In the genomic region with DNA sequence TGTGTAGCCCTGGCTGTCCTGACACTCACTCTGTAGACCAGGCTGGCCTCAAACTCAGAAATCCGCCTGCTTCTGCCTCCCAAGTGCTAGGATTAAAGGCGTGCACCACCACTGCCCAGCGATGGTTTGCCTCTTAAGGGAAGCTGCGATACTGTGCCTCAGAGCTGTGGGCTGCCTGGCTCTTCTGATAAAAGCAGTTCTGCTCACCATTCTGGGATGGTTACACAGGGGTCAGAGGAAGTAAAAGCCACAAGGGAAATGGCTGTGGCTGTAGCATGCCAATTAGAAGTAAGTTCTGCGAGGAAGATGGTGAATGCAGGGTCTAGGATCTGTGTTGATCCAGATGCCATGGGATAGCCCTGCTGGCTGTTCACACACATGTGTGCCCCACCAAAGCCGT, we compare ENCODE assay signal across 28 mouse cellular contexts. TPM values are rescaled to one million over a fixed set of nuclear protein-coding genes. Genes with fewer than 3 reads are reported as not detected.
DNase-seq lines count a peak whose midpoint lies in the region; ATAC-seq and TF ChIP-seq lines count a peak whose summit lies in the region.
"Had no signal": no experiment of that assay in that cellular context is flagged by ENCODE, and none has a peak within 500 bp of the region (broad histone marks: within the 10 kb centered on the region; RNA-seq: fewer than 3 reads in every experiment).

No protein-coding gene starts in this region.

- ATAC-seq in embryonic facial prominence, embryonic 15.5 days (ENCODE audit: insufficient number of reproducible peaks, low FRiP score, low TSS enrichment, low read depth) = peak; percentile 48; the same call in 1 of the 2 replicates
- peak; percentile 83 for ATAC-seq in liver, embryonic 11.5 days (replicated peaks; ENCODE audit: low FRiP score)
- peak; percentile 71 for ATAC-seq in liver, postnatal 0 days
- ATAC-seq: CD4-positive, CD25-positive, alpha-beta regulatory T cell, adult 4 months; forebrain, embryonic 16.5 days; inflammation-experienced regulatory T-cells, adult 6 months; midbrain, embryonic 16.5 days had no signal

- H3K9me3 ChIP-seq in embryonic facial prominence, embryonic 15.5 days (replicated peaks) = no peaks in the 10 kb centered on the region
- H3K9me3 ChIP-seq in embryonic facial prominence, embryonic 10.5 days = no peaks in the 10 kb centered on the region
- no peaks in the 10 kb centered on the region for H3K9me3 ChIP-seq in liver, embryonic 11.5 days (ENCODE audit: control insufficient read depth, low read length)
- H3K9me3 ChIP-seq in liver, postnatal 0 days (ENCODE audit: low read length) = no peaks in the 10 kb centered on the region
- H3K9me3 ChIP-seq: heart, embryonic 13.5 days; neural tube, embryonic 15.5 days had no signal

- H3K4me1 ChIP-seq in embryonic facial prominence, embryonic 15.5 days = 0 out of 2 replicates have a peak, but pooled peaks cover 3% of the 10 kb centered on the region
- H3K4me1 ChIP-seq in embryonic facial prominence, embryonic 10.5 days = peaks cover 18% of the 10 kb centered on the region
- peaks cover 28% of the 10 kb centered on the region for H3K4me1 ChIP-seq in liver, embryonic 11.5 days (replicated peaks; ENCODE audit: control insufficient read depth, insufficient read depth, low read length)
- H3K4me1 ChIP-seq in liver, postnatal 0 days (ENCODE audit: insufficient read depth) = no peaks in the 10 kb centered on the region

- DNase-seq in embryonic facial prominence, embryonic 10.5 days (ENCODE audit: low spot score) = no peak
- DNase-seq in liver, embryonic 11.5 days (ENCODE audit: low spot score) = no peak
- no peak for DNase-seq in liver, postnatal 0 days
- DNase-seq in layer of hippocampus, adult 2 months (ENCODE audit: low spot score in 2 of 2) = no peak
- no peak for DNase-seq in left cerebral cortex, adult 8-10 months (ENCODE audit: low spot score in 2 of 2)
- DNase-seq in spleen, adult 12 weeks (ENCODE audit: low spot score) = no peak
- DNase-seq in ovary, adult 18-20 months (ENCODE audit: low spot score) = no peak
- DNase-seq: adrenal gland, adult 2 months; cerebellum, adult 18-20 months; cerebellum, postnatal 25 days; embryo, embryonic 11 days; gastrocnemius, postnatal 14 days; heart, adult 18-20 months; kidney, adult 8-10 months; kidney, postnatal 14 days; lung, adult 18-20 months; lung, postnatal 10 days had no signal

- no peak overlapping the region for H3K27ac ChIP-seq in embryonic facial prominence, embryonic 15.5 days (replicated peaks)
- no peak overlapping the region for H3K27ac ChIP-seq in embryonic facial prominence, embryonic 10.5 days (replicated peaks)
- no peak overlapping the region for H3K27ac ChIP-seq in liver, embryonic 11.5 days (ENCODE audit: low read depth, low read length)
- no peak overlapping the region for H3K27ac ChIP-seq in liver, postnatal 0 days (ENCODE audit: low read depth)
- H3K27ac ChIP-seq in layer of hippocampus, adult 2 months = no peak overlapping the region
- H3K27ac ChIP-seq: heart, embryonic 13.5 days; hindbrain, embryonic 14.5 days; neural tube, embryonic 15.5 days; stomach, postnatal 0 days had no signal

- no peak overlapping the region for H3K4me3 ChIP-seq in embryonic facial prominence, embryonic 15.5 days (replicated peaks)
- H3K4me3 ChIP-seq in embryonic facial prominence, embryonic 10.5 days = no peak overlapping the region
- no peak overlapping the region for H3K4me3 ChIP-seq in liver, embryonic 11.5 days (ENCODE audit: low read depth, low read length)
- H3K4me3 ChIP-seq in liver, postnatal 0 days (ENCODE audit: low read depth, low read length) = no peak overlapping the region
- no peak overlapping the region for H3K4me3 ChIP-seq in layer of hippocampus, adult 2 months
- H3K4me3 ChIP-seq: heart, embryonic 13.5 days; neural tube, embryonic 15.5 days had no signal

- WGBS in embryonic facial prominence, embryonic 15.5 days = 66% methylated on average over 6 of the region's 6 CpGs
- 73% methylated on average over 6 of the region's 6 CpGs for WGBS in embryonic facial prominence, embryonic 10.5 days
- 28% methylated on average over 6 of the region's 6 CpGs for WGBS in liver, embryonic 11.5 days
- 15% methylated on average over 6 of the region's 6 CpGs for WGBS in liver, postnatal 0 days (ENCODE audit: insufficient replicate concordance)

- H3K27me3 ChIP-seq in embryonic facial prominence, embryonic 15.5 days = 0 out of 2 replicates have a peak, but pooled peaks cover 2% of the 10 kb centered on the region
- no peaks in the 10 kb centered on the region; the same call in 1 of the 2 replicates for H3K27me3 ChIP-seq in embryonic facial prominence, embryonic 10.5 days (replicated peaks; ENCODE audit: low read depth, poor library complexity, severe bottlenecking)
- peaks cover 3% of the 10 kb centered on the region; the same call in 1 of the 2 replicates for H3K27me3 ChIP-seq in liver, embryonic 11.5 days (replicated peaks; ENCODE audit: control insufficient read depth, insufficient read depth, low read length)
- H3K27me3 ChIP-seq in liver, postnatal 0 days (ENCODE audit: insufficient read depth, low read length) = no peaks in the 10 kb centered on the region
- H3K27me3 ChIP-seq: neural tube, embryonic 15.5 days had no signal

- TF ChIP-seq EP300 in liver, postnatal 0 days (IDR thresholded peaks at IDR 0.05; ENCODE audit: low read depth) = no peak

- H3K9ac ChIP-seq in embryonic facial prominence, embryonic 15.5 days = no peak overlapping the region
- H3K9ac ChIP-seq in liver, embryonic 11.5 days (ENCODE audit: low read depth, low read length) = no peak overlapping the region
- H3K9ac ChIP-seq in liver, postnatal 0 days (replicated peaks) = no peak overlapping the region
- H3K9ac ChIP-seq: heart, embryonic 13.5 days; hindbrain, embryonic 14.5 days; neural tube, embryonic 15.5 days had no signal

- no peak for TF ChIP-seq CTCF in liver, postnatal 0 days (IDR thresholded peaks at IDR 0.05; ENCODE audit: low read depth)
- TF ChIP-seq CTCF in layer of hippocampus, adult 2 months (conservative IDR thresholded peaks at IDR 0.05) = no peak

- no peak overlapping the region for H3K4me2 ChIP-seq in embryonic facial prominence, embryonic 15.5 days (replicated peaks)
- H3K4me2 ChIP-seq in liver, embryonic 11.5 days = peak overlapping the region; percentile 33
- H3K4me2 ChIP-seq in liver, postnatal 0 days (ENCODE audit: low read depth, low read length) = peak overlapping the region; percentile 1
- H3K4me2 ChIP-seq: heart, embryonic 13.5 days; hindbrain, embryonic 14.5 days; neural tube, embryonic 15.5 days had no signal

- H3K36me3 ChIP-seq in embryonic facial prominence, embryonic 15.5 days = no peaks in the 10 kb centered on the region
- H3K36me3 ChIP-seq in embryonic facial prominence, embryonic 10.5 days (replicated peaks) = no peaks in the 10 kb centered on the region
- no peaks in the 10 kb centered on the region for H3K36me3 ChIP-seq in liver, embryonic 11.5 days (ENCODE audit: control insufficient read depth, insufficient read depth, low read length)
- no peaks in the 10 kb centered on the region for H3K36me3 ChIP-seq in liver, postnatal 0 days (replicated peaks; ENCODE audit: insufficient read depth, low read length)
- H3K36me3 ChIP-seq: heart, embryonic 13.5 days; neural tube, embryonic 15.5 days had no signal

RNA-seq across cellular contexts. Expression of a gene that starts 19.9 kb away (rescaled TPM):
- polyA plus RNA-seq in embryonic facial prominence, embryonic 15.5 days (2015; fragmentation: Nextera tagmentation; extraction: Ambion mirVana) = 1.8 and 2.3 TPM in 2 replicates
- 0.24 and 0.57 TPM in 2 replicates for polyA plus RNA-seq in embryonic facial prominence, embryonic 10.5 days (2016; fragmentation: Nextera tagmentation; extraction: Ambion mirVana)
- polyA plus RNA-seq in liver, embryonic 11.5 days (2014; fragmentation: Nextera tagmentation; extraction: Ambion mirVana) = 0.12 TPM in 1 of 2 replicates, not detected in the other
- polyA plus RNA-seq in liver, postnatal 0 days (2015; fragmentation: Nextera tagmentation; extraction: Ambion mirVana) = not detected in 2 replicates
- 10 to 100 TPM; 68.5 to 71.3 TPM for total RNA-seq in layer of hippocampus, adult 2 months (2021)
- total RNA-seq in left cerebral cortex, adult 8-10 months (2022) = 10 to 100 TPM; 63.1 to 64.6 (median 64.1) TPM
- total RNA-seq: adrenal gland, adult 2 months; heart, adult 18-20 months; heart, postnatal 25 days had no signal
- polyA plus RNA-seq: adrenal gland, adult 2 months; CD4-positive, CD25-positive, alpha-beta regulatory T cell, adult 4 months; inflammation-experienced regulatory T-cells, adult 6 months; limb, embryonic 11.5 days had no signal
